Mouse (Mus musculus) CH12F3 (cell line): ENCODE results near the gene Igf1r.

Source experiments
- in situ Hi-C: fragments of 300-500 bp; cut with MboI; formaldehyde crosslinking; loops from 2 replicates; pipeline ENCODE4 v1.14.3; 2020; ENCODE audit warnings: low sequenced_read_pairs

The Igf1r gene

GRCm38 (mm10) chr7:68073460-68073806, 120.8 kb downstream of the Igf1r start:
- in situ Hi-C loops = no loop called here

DNA sequence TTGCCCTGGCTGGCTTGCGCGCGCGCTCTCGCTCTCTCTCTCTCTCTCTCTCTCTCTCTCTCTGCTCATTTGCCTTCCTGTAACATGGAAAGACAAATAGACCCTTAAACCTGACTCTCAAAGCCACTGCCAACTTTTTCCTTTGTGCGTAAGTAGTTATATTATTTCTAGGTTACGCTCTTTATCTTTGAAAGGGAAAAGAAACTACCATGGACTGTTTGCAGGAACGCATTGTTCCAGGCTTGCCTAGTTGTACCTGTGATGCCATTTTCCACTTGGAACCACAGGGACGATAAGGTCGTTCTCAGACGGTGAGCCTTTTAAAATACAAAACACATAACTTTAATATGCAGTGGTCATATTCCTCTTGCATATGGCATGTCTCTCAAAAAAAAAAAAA, 122.1 kb downstream of the Igf1r start:
- in situ Hi-C loops = no loop called here

DNA sequence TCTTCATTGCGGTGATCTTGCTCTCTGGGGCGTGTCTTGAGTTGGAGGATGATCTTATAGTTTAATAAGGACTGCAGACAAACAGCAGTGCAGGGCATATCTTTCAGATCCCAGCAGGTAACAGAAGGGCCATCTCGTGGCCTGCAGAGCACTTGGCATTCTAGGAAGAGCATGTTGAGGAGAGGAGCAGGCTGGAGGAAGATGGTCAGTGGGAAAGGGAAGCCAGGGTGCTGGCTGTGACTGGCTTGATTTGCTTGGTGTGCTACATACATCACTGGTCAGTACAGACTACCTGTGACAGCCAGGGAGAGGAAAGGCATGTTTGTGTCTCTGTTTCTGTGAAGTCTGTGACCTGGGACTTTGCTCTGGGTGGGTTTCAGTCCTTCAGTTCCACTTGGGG, 122.8 kb downstream of the Igf1r start:
- in situ Hi-C loops = no loop called here

GRCm38 (mm10) chr7:68080122-68080845, 127.7 kb downstream of the Igf1r start:
- in situ Hi-C loops = no loop called here

DNA sequence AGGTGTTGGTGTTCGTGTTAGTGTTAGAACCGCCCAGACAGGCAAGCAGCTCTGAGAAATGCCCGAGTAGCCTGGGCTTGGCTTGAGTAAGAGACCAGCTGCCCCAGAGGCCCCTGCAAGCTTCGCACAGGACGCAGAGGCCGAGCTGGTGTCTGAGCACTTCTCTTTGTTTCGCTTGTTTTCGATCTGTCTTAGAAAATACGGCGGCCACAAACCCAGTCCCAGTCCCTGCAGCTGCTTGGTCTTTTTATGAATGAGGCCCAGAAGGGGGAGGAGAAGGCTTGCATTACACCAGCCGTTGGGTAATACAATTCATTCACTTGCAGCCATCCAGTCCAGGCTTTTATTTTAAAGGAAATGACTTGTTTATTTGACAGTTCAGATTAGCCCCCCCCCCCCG, 132.7 kb downstream of the Igf1r start:
- in situ Hi-C loops = no loop called here

DNA sequence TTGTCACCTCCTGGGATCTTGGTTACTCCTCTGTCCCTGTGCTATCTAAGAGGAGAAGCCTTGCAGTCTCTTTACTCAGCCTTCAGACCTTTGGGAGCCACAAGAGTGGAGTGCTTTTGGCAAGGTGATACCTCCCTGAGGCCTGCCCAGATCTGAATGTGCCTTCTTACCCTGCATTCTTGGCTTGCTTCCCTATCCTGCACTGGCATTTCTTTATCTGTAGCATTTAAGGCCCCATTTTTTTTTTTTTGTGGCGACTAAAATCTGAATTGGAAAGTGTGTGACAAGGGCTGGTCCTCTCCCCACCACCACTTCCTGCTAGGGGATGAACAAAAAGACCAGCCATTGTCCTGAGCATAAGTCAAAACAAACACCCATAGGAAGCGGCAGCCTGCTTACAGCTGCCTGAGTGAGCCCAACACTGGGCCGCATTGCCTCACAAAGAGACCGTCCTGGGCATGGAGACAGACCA, 133.3 kb downstream of the Igf1r start:
- in situ Hi-C loops = no loop called here

DNA sequence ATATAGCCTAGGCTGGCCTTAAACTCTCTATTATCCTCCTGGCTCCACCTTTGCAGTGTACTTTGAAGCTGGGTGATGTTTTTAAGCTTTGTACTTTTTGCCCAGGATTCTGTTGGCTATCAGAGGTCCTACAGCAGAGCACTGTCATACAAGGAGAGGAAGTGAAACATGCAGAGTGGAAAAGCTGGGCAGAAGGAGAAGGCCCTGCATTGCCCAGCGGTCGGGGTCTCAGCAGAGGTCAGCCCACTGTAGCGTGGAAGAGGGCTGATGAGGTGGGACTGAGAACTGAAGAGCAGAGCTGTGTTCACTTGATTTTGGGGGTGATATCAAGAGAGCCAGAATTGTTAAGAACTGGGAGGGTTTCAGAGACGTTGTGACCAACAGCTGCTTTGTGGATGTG, 134.9 kb downstream of the Igf1r start:
- in situ Hi-C loops = no loop called here

DNA sequence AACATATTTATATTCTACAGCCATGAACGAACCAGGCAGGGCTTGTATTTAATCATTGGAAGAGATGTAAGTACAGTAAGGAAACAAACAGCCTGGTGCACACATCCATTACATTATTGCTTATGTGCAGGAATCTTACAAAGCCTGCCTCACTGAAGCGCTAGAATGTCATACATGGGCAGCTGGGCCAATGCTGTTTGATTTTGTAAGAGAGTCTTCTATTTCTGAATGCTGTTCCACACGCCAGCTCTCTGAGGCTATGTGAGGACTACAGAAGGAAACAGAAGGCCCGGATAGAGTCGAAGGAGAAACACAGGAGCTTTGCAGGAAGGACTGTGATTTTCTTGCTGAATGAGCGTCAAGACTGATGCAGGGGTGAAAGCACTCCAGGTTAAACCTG, 136.2 kb downstream of the Igf1r start:
- in situ Hi-C loops = no loop called here

DNA sequence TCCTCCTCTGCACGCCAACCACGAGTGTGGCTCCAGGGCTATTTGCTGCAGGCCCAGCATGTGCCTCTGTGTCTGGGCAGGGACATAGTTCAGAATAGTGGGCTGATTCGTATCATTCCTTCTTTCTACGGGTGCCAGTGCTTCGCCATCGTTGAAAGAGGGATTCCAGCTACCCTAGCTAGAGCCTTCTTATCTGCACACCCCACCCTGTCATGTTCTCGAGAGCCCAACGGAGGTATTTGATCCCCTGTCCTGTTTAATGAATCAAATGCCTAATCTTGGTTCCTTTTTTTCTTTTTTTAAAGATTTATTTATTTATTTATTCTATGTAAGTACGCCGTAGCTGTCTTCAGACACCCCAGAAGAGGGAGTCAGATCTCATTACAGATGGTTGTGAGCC, 137.1 kb downstream of the Igf1r start:
- in situ Hi-C loops = no loop called here

GRCm38 (mm10) chr7:68090576-68090975, 137.9 kb downstream of the Igf1r start:
- in situ Hi-C loops = no loop called here

- in situ Hi-C loops = no loop called here
These were observed 139.8 kb downstream of the Igf1r start for GRCm38 (mm10) chr7:68092304-68092978.

DNA sequence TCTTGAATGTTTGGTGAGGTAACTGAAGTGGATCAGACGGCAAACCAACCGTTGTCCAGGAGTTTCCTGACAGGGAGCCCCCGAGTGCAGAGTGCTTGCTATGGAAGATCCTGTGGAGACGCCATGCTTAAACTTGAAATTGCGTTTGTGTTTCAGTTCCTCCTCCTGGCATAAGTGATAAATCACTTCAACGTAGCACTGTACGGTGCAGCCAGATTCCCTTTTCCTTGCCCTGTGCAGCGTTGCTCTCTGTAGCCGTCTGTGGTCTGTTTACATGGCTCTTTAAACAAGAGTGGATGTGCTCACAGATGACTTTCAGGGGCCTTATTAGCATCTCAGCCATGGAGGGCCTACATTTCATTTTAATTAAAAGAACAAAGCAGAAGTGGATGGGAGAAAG, 141.2 kb downstream of the Igf1r start:
- in situ Hi-C loops = no loop called here

GRCm38 (mm10) chr7:68095574-68095973, 142.9 kb downstream of the Igf1r start:
- in situ Hi-C loops = no loop called here

DNA sequence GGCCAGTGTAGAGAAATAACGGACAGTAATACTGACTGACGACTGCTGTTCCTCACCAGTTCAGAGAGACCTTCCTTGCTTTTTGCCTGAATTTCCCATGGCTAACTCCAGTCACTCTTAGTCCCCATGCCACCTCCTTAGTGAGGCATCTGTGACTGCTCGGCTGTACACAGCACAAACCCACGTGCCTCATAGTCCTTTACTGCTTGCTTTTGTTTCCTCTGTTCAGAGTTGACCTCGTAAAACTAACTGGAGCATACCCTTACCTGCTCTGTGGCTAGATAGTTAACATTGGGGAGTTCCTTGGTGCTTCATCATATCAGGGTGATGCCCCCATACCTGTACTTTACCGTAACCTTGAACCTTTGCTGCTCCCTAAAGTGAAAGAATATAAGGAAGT, 143.8 kb downstream of the Igf1r start:
- in situ Hi-C loops = no loop called here

- in situ Hi-C loops = no loop called here
These were observed 144.6 kb downstream of the Igf1r start for GRCm38 (mm10) chr7:68097081-68097836.

- in situ Hi-C loops = no loop called here
These were observed 145.5 kb downstream of the Igf1r start for GRCm38 (mm10) chr7:68098098-68098497.

DNA sequence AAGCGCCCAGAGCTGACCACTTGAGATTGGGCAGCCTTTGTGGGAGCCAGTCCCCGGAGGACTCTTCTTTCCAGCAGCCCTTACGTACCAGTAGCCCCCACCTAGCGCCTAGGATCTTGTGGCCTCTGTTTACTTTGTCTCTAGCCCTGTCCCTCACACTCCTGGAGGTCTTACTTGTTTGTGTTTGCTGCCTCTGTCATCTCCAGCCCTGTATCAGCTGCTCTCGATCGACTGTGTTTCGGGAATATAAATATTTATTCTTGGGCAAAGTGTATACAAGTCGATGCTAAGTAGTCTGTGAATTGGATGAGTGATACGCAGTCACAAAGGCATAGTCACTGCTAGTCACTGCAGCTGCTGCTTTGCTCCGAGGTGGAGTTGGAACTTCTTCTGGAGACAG, 147.8 kb downstream of the Igf1r start:
- in situ Hi-C loops = no loop called here

GRCm38 (mm10) chr7:68102456-68103177, 150.0 kb downstream of the Igf1r start:
- in situ Hi-C loops = no loop called here

DNA sequence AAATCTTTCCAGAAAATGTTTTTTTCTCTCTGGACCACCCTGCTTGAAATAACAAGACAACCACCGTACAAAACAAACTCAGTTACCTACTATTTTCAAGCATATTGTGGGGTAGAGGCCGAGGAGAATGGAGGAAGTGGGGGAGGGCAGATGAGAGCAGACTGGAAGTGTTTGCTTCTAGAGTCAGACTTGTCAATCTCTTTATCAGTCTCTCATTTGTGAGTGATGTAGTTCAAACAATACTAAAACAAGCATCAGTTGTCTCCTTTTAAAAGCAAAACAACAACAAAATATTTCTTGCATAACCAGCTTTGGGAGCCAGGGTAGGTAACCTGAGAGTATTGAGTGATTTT, 150.5 kb downstream of the Igf1r start:
- in situ Hi-C loops = no loop called here

DNA sequence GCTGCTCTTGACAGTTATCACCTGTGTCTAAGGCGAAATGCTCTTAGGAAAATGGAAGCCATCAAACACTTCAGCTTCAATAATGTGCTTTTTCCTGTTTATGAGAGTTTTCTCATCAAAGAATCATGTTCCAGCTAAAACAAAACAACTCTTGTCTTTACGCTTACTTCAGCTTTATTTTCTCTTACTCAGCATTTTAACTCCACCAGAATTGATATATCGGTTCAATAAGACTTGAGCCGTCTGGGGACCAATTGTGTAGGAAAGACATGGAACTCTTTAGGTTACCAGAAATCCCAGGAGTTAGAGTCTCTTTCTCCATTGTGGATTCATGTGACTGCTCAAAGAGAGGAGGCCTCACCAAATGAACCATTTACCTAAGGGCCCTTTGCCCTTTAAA, 158.9 kb downstream of the Igf1r start:
- in situ Hi-C loops = no loop called here

GRCm38 (mm10) chr7:68112582-68112981, 160.0 kb downstream of the Igf1r start:
- in situ Hi-C loops = no loop called here
